Mouse (Mus musculus) E14TG2a.4 (cell line): ENCODE data around the gene Atxn1.

Source experiments
- CTCF ChIP-seq: conservative IDR thresholded peaks from 2 replicates; pipeline ENCODE4 v1.5.1; 2014; ENCODE audit warnings: low read length
- POU5F1 ChIP-seq: IDR thresholded peaks from 2 replicates; pipeline ENCODE4 v1.6.1; 2014; ENCODE audit warnings: low read length, borderline replicate concordance

DNA sequence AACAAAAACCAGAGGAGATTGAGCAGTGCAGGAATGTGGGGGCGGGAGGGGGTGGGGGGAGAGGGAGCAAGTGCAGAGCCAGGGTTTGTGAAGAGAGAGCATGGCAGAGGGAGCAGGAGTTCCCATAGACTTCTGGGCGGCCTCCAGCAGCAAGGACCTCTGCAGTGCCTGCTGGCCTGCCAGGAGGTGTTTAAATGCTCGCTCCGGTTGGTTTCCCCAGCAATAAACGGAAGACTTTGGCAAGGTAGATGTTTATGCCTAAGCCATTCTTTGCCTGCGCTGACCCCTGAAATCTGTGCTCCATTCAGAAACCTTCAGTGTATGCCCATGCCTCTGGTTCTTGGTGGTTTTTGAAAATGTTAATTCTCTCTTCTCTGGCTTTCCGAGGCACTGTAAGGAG is 438.6 kb downstream of the Atxn1 start:
- TF ChIP-seq CTCF, result no peak
- no peak for TF ChIP-seq POU5F1
